Mouse (Mus musculus): ENCODE data around the gene 3110040M04Rik.
"Not testable (repeated sequence)": the region's sequence is repeated elsewhere in the genome, so short reads cannot be mapped to it uniquely, and the experiment has no call there.

3110040M04Rik gene

GRCm38 (mm10) chr1:151192075-151192474 is 11.8 kb upstream of the 3110040M04Rik start, which contains the start of gene Gm8947:
Gene Gm8947, plus strand, starts transcription at chr1:151192376.
- DNase-seq (ENCODE audit: low spot score in 2 of 2) = not testable (repeated sequence)

GRCm38 (mm10) chr1:151192739-151193138 is 11.2 kb upstream of the 3110040M04Rik start:
- not testable (repeated sequence) for DNase-seq (ENCODE audit: low spot score in 2 of 2)

- not testable (repeated sequence) for DNase-seq (ENCODE audit: low spot score in 2 of 2)
These were observed 7.9 kb upstream of the 3110040M04Rik start for GRCm38 (mm10) chr1:151195986-151196385.

GRCm38 (mm10) chr1:151196690-151197089 is 7.2 kb upstream of the 3110040M04Rik start:
- DNase-seq (ENCODE audit: low spot score in 2 of 2) = not testable (repeated sequence)

GRCm38 (mm10) chr1:151198120-151198519 is 5.8 kb upstream of the 3110040M04Rik start, which contains the start of gene Gm47995:
Gene Gm47995, plus strand, starts transcription at chr1:151198448.
- DNase-seq (ENCODE audit: low spot score in 2 of 2) = not testable (repeated sequence)

GRCm38 (mm10) chr1:151200620-151201019 is 3.3 kb upstream of the 3110040M04Rik start:
- DNase-seq (ENCODE audit: low spot score in 2 of 2) = not testable (repeated sequence)

GRCm38 (mm10) chr1:151202771-151203170 is 1.1 kb upstream of the 3110040M04Rik start:
- DNase-seq (ENCODE audit: low spot score in 2 of 2) = not testable (repeated sequence)

- DNase-seq (ENCODE audit: low spot score in 2 of 2) = not testable (repeated sequence)
These were observed 4.6 kb downstream of the 3110040M04Rik start for GRCm38 (mm10) chr1:151208493-151208892.

- not testable (repeated sequence) for DNase-seq (ENCODE audit: low spot score in 2 of 2)
These were observed 5.0 kb downstream of the 3110040M04Rik start for GRCm38 (mm10) chr1:151208944-151209343.

- DNase-seq (ENCODE audit: low spot score in 2 of 2) = not testable (repeated sequence)
These were observed 6.0 kb downstream of the 3110040M04Rik start, which contains the start of gene Gm47996 for GRCm38 (mm10) chr1:151209824-151210355. Gene Gm47996, plus strand, starts transcription at chr1:151210131.

- not testable (repeated sequence) for DNase-seq (ENCODE audit: low spot score in 2 of 2)
These were observed 7.7 kb downstream of the 3110040M04Rik start for GRCm38 (mm10) chr1:151211666-151212065.

GRCm38 (mm10) chr1:151214862-151215261 is 10.9 kb downstream of the 3110040M04Rik start:
- no peak for DNase-seq (ENCODE audit: low spot score in 2 of 2)

GRCm38 (mm10) chr1:151215985-151216384 is 12.1 kb downstream of the 3110040M04Rik start:
- peak in 1 of 2 experiments; percentile 6 for DNase-seq (ENCODE audit: low spot score in 2 of 2)

GRCm38 (mm10) chr1:151216417-151216816 is 12.5 kb downstream of the 3110040M04Rik start:
- peak in 1 of 2 experiments; percentile 20 for DNase-seq (ENCODE audit: low spot score in 2 of 2)

GRCm38 (mm10) chr1:151219045-151219444 is 15.1 kb downstream of the 3110040M04Rik start:
- no peak for DNase-seq (ENCODE audit: low spot score in 2 of 2)

- no peak for DNase-seq (ENCODE audit: low spot score in 2 of 2)
These were observed 16.2 kb downstream of the 3110040M04Rik start for GRCm38 (mm10) chr1:151220098-151220497.

GRCm38 (mm10) chr1:151222561-151223267 is 18.8 kb downstream of the 3110040M04Rik start:
- DNase-seq (ENCODE audit: low spot score in 2 of 2) = no peak

- peak in 1 of 2 experiments; percentile 30 for DNase-seq (ENCODE audit: low spot score in 2 of 2)
These were observed 19.5 kb downstream of the 3110040M04Rik start for GRCm38 (mm10) chr1:151223377-151223776.

- DNase-seq (ENCODE audit: low spot score in 2 of 2) = no peak
These were observed 20.6 kb downstream of the 3110040M04Rik start for GRCm38 (mm10) chr1:151224536-151224935.

GRCm38 (mm10) chr1:151227506-151227905 is 23.6 kb downstream of the 3110040M04Rik start:
- DNase-seq (ENCODE audit: low spot score in 2 of 2) = peak in 1 of 2 experiments; percentile 39

- DNase-seq (ENCODE audit: low spot score in 2 of 2) = no peak
These were observed 24.5 kb downstream of the 3110040M04Rik start for GRCm38 (mm10) chr1:151228320-151228989.

GRCm38 (mm10) chr1:151232346-151232745 is 28.4 kb downstream of the 3110040M04Rik start:
- peak in 1 of 2 experiments; percentile 39 for DNase-seq (ENCODE audit: low spot score in 2 of 2)

Data from urinary bladder, postnatal 4 days (tissue).